Mouse (Mus musculus) heart, embryonic 16.5 days (tissue): Measurements from ENCODE around the gene Abl1. TPM values are rescaled to one million over a fixed set of nuclear protein-coding genes. Genes with fewer than 3 reads are reported as not detected.

Source experiments
- ATAC-seq: fragments of 200-750 bp; cut with Nextera tagmentation; replicated peaks from 2 replicates; pipeline ENCODE4 v1.8.0; 2017; ENCODE audit warnings: moderate number of reproducible peaks; ENCODE audit not compliant: insufficient read depth, low FRiP score; ENCODE audit errors: extremely low read depth
- H3K27ac ChIP-seq: fragments of 300-500 bp; sonication (generic); 2 replicates; pipeline ENCODE4 v1.5.1; 2014; ENCODE audit warnings: mild to moderate bottlenecking, low read length, control low read depth, moderate library complexity
- H3K27me3 ChIP-seq: fragments of 300-500 bp; sonication (generic); 2 replicates; pipeline ENCODE4 v1.6.1; 2014; ENCODE audit warnings: low read length, mixed read lengths; ENCODE audit not compliant: control insufficient read depth, insufficient read depth
- H3K36me3 ChIP-seq: fragments of 300-500 bp; sonication (generic); 2 replicates; pipeline ENCODE4 v1.6.1; 2014; ENCODE audit not compliant: control insufficient read depth, insufficient read depth
- H3K4me1 ChIP-seq: fragments of 300-500 bp; sonication (generic); 2 replicates; pipeline ENCODE4 v1.6.1; 2014; ENCODE audit warnings: low read length, mixed read lengths; ENCODE audit not compliant: control insufficient read depth, insufficient read depth
- H3K4me2 ChIP-seq: fragments of 300-500 bp; sonication (generic); 2 replicates; pipeline ENCODE4 v1.6.1; 2014; ENCODE audit warnings: low read depth, mild to moderate bottlenecking, control low read depth, low read length
- H3K4me3 ChIP-seq: fragments of 300-500 bp; sonication (generic); 2 replicates; pipeline ENCODE4 v1.5.1; 2014; ENCODE audit warnings: mild to moderate bottlenecking, control low read depth, low read length
- H3K9ac ChIP-seq: fragments of 300-500 bp; sonication (generic); 2 replicates; pipeline ENCODE4 v1.6.1; 2014; ENCODE audit warnings: low read length, control low read depth
- H3K9me3 ChIP-seq: fragments of 300-500 bp; sonication (generic); replicated peaks from 2 replicates; pipeline ENCODE4 v1.6.1; 2016; ENCODE audit warnings: low read length; ENCODE audit not compliant: control insufficient read depth
- WGBS: fragments of 180-500 bp; shearing (Covaris S2); extraction: QIAGEN DNeasy Blood & Tissue Kit; methylation state at CpG from one replicate; pipeline ENCODE4 v1.1.7; 2014; 5-methylcytosine and 5-hydroxymethylcytosine counted together
- polyA plus RNA-seq: library from polyadenylated mRNA; unstranded; fragments of >200 nt; fragmentation: Nextera tagmentation; extraction: Ambion mirVana; gene quantifications from 2 replicates; pipeline ENCODE4 v1.2.1, GENCODE M21; 2015

The Abl1 gene
- polyA plus RNA-seq, 1 experiment from 2014 or later = 24.0 TPM

- WGBS = 58% methylated on average over 9 of the region's 9 CpGs
- H3K27ac ChIP-seq = peak overlapping the region; percentile 66
- H3K9ac ChIP-seq = no peak overlapping the region
- H3K4me2 ChIP-seq = no peak overlapping the region
- H3K4me3 ChIP-seq = no peak overlapping the region
- no peaks in the 10 kb centered on the region; the same call in 1 of the 2 replicates for H3K36me3 ChIP-seq
- H3K27me3 ChIP-seq = no peaks in the 10 kb centered on the region
- no peak for ATAC-seq
- peaks cover 30% of the 10 kb centered on the region for H3K4me1 ChIP-seq
- no peaks in the 10 kb centered on the region for H3K9me3 ChIP-seq
These were observed 39.6 kb downstream of the Abl1 start for GRCm38 (mm10) chr2:31727576-31728277.

GRCm38 (mm10) chr2:31730640-31731039, 42.5 kb downstream of the Abl1 start:
- WGBS = 78% methylated on average over 5 of the region's 5 CpGs
- Histone ChIP-seq H3K9me3 (no peaks in the 10 kb centered on the region), H3K36me3 (no peaks in the 10 kb centered on the region), H3K4me2 (no peak overlapping the region), H3K27me3 (no peaks in the 10 kb centered on the region), H3K4me1 (peaks cover 30% of the 10 kb centered on the region), H3K9ac (no peak overlapping the region), H3K27ac (no peak overlapping the region), H3K4me3 (no peak overlapping the region)
- no peak for ATAC-seq

- no peak overlapping the region for H3K27ac ChIP-seq
- 78% methylated on average over 3 of the region's 3 CpGs for WGBS
- no peak for ATAC-seq
- peaks cover 20% of the 10 kb centered on the region for H3K4me1 ChIP-seq
- no peaks in the 10 kb centered on the region for H3K27me3 ChIP-seq
- no peak overlapping the region for H3K4me2 ChIP-seq
- no peaks in the 10 kb centered on the region for H3K36me3 ChIP-seq
- H3K9ac ChIP-seq = no peak overlapping the region
- no peaks in the 10 kb centered on the region for H3K9me3 ChIP-seq
- H3K4me3 ChIP-seq = no peak overlapping the region
These were observed 44.3 kb downstream of the Abl1 start for GRCm38 (mm10) chr2:31732497-31732896.

GRCm38 (mm10) chr2:31733558-31733957, 45.4 kb downstream of the Abl1 start:
- WGBS = 74% methylated on average over 5 of the region's 5 CpGs
- H3K4me2 ChIP-seq = no peak overlapping the region

GRCm38 (mm10) chr2:31739041-31739440, 50.9 kb downstream of the Abl1 start:
- H3K36me3 ChIP-seq = no peaks in the 10 kb centered on the region
- no peak overlapping the region for H3K4me2 ChIP-seq
- no peaks in the 10 kb centered on the region for H3K9me3 ChIP-seq
- no peak overlapping the region for H3K27ac ChIP-seq
- H3K4me3 ChIP-seq = no peak overlapping the region
- H3K9ac ChIP-seq = no peak overlapping the region
- ATAC-seq = no peak
- 39% methylated on average over 3 of the region's 3 CpGs for WGBS
- H3K27me3 ChIP-seq = no peaks in the 10 kb centered on the region
- peaks cover 3% of the 10 kb centered on the region for H3K4me1 ChIP-seq

More at GRCm38 (mm10) chr2:31733558-31733957, 45.4 kb downstream of the Abl1 start:
- Histone ChIP-seq H3K9ac (no peak overlapping the region), H3K27me3 (no peaks in the 10 kb centered on the region), H3K27ac (no peak overlapping the region), H3K4me1 (peaks cover 12% of the 10 kb centered on the region), H3K9me3 (no peaks in the 10 kb centered on the region), H3K36me3 (no peaks in the 10 kb centered on the region), H3K4me3 (no peak overlapping the region)
- no peak for ATAC-seq

GRCm38 (mm10) chr2:31741728-31742127, 53.6 kb downstream of the Abl1 start:
- Histone ChIP-seq H3K9ac (no peak overlapping the region), H3K4me1 (peaks cover 6% of the 10 kb centered on the region)

GRCm38 (mm10) chr2:31742134-31742533, 54.0 kb downstream of the Abl1 start:
- WGBS = 17% methylated on average over 7 of the region's 7 CpGs

More at GRCm38 (mm10) chr2:31741728-31742127, 53.6 kb downstream of the Abl1 start:
- Histone ChIP-seq H3K4me2 (no peak overlapping the region), H3K4me3 (no peak overlapping the region), H3K9me3 (no peaks in the 10 kb centered on the region), H3K36me3 (no peaks in the 10 kb centered on the region), H3K27ac (peak overlapping the region; percentile 39), H3K27me3 (no peaks in the 10 kb centered on the region)
- 83% methylated on average over 1 of the region's 1 CpGs for WGBS
- no peak for ATAC-seq

GRCm38 (mm10) chr2:31745741-31746243, 57.6 kb downstream of the Abl1 start:
- ATAC-seq = no peak
- H3K4me1 ChIP-seq = peaks cover 20% of the 10 kb centered on the region
- no peaks in the 10 kb centered on the region for H3K27me3 ChIP-seq
- H3K4me3 ChIP-seq = no peak overlapping the region
- no peak overlapping the region for H3K4me2 ChIP-seq
- no peaks in the 10 kb centered on the region for H3K9me3 ChIP-seq
- H3K9ac ChIP-seq = no peak overlapping the region
- no peak overlapping the region for H3K27ac ChIP-seq
- no peaks in the 10 kb centered on the region for H3K36me3 ChIP-seq

More at GRCm38 (mm10) chr2:31742134-31742533, 54.0 kb downstream of the Abl1 start:
- ATAC-seq = 0 out of 2 replicates have a peak, but pooled peaks have one; percentile 39
- Histone ChIP-seq H3K4me2 (no peak overlapping the region), H3K27ac (peak overlapping the region; percentile 39; the same call in 1 of the 2 replicates), H3K9ac (no peak overlapping the region), H3K4me3 (no peak overlapping the region), H3K4me1 (peaks cover 10% of the 10 kb centered on the region), H3K27me3 (no peaks in the 10 kb centered on the region), H3K36me3 (no peaks in the 10 kb centered on the region), H3K9me3 (no peaks in the 10 kb centered on the region)

- ATAC-seq = no peak
- Histone ChIP-seq H3K36me3 (no peaks in the 10 kb centered on the region), H3K9ac (no peak overlapping the region), H3K9me3 (no peaks in the 10 kb centered on the region), H3K4me3 (no peak overlapping the region), H3K4me2 (no peak overlapping the region), H3K27me3 (no peaks in the 10 kb centered on the region), H3K4me1 (peaks cover 20% of the 10 kb centered on the region), H3K27ac (no peak overlapping the region)
- WGBS = 41% methylated on average over 4 of the region's 4 CpGs
These were observed 58.7 kb downstream of the Abl1 start for GRCm38 (mm10) chr2:31746835-31747234.
